Mouse (Mus musculus) limb, embryonic 13.5 days (tissue): ENCODE data around the gene Amhr2. TPM values are rescaled to one million over a fixed set of nuclear protein-coding genes. Genes with fewer than 3 reads are reported as not detected.

Experiments used
- ATAC-seq: fragments of 200-750 bp; cut with Nextera tagmentation; 2 replicates; pipeline ENCODE4 v1.8.0; 2017; ENCODE audit warnings: low read depth, moderate number of reproducible peaks, moderate TSS enrichment; ENCODE audit not compliant: low FRiP score
- H3K27ac ChIP-seq: fragments of 300-500 bp; sonication (generic); 2 replicates; pipeline ENCODE4 v1.5.1; 2015; ENCODE audit warnings: inconsistent platforms, mild to moderate bottlenecking, moderate library complexity
- H3K27me3 ChIP-seq: fragments of 300-500 bp; sonication (generic); 2 replicates; pipeline ENCODE4 v1.6.1; 2015; ENCODE audit warnings: mild to moderate bottlenecking, inconsistent platforms
- H3K36me3 ChIP-seq: fragments of 300-500 bp; sonication (generic); 2 replicates; pipeline ENCODE4 v1.6.1; 2015; ENCODE audit warnings: inconsistent platforms, mild to moderate bottlenecking, moderate library complexity
- H3K4me1 ChIP-seq: fragments of 300-500 bp; sonication (generic); 2 replicates; pipeline ENCODE4 v1.6.1; 2015; ENCODE audit warnings: inconsistent platforms
- H3K4me2 ChIP-seq: fragments of 300-500 bp; sonication (generic); replicated peaks from 2 replicates; pipeline ENCODE4 v1.6.1; 2015; ENCODE audit warnings: inconsistent platforms, mild to moderate bottlenecking, moderate library complexity
- H3K4me3 ChIP-seq: fragments of 300-500 bp; sonication (generic); 2 replicates; pipeline ENCODE4 v1.5.1; 2015; ENCODE audit warnings: moderate library complexity, mild to moderate bottlenecking, inconsistent platforms
- H3K9ac ChIP-seq: fragments of 300-500 bp; sonication (generic); 2 replicates; pipeline ENCODE4 v1.6.1; 2015; ENCODE audit warnings: mild to moderate bottlenecking, inconsistent platforms
- H3K9me3 ChIP-seq: fragments of 300-500 bp; sonication (generic); 2 replicates; pipeline ENCODE4 v1.6.1; 2016; ENCODE audit warnings: inconsistent platforms
- WGBS: fragments of 180-500 bp; shearing (Covaris S2); methylation state at CpG from one replicate; pipeline ENCODE4 v1.1.7; 2015; 5-methylcytosine and 5-hydroxymethylcytosine counted together
- polyA plus RNA-seq: library from polyadenylated mRNA; unstranded; fragments of >200 nt; fragmentation: Nextera tagmentation; extraction: Ambion mirVana; gene quantifications from 2 replicates; pipeline ENCODE4 v1.2.1, GENCODE M21; 2015

Amhr2 gene
- polyA plus RNA-seq, 1 experiment from 2014 or later = 0.36 TPM

DNA sequence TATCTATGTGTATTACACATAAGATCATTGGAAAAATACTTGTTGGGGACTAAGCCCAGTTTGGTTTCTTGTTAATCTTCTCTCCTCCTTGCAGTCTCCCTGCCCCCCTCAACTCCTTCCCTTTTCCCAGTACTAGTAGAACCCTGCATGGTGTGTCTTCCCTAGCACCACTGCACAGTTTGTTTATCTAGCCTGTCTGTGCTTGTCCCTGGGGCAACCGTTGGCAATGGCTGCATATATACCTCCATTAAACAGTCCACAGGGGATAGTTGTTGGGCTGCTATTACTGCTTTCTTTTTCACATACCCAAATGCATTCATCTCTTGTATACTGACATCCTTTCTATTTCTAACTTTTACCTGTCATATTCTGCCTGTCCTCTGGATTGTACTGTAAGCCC, 42.5 kb downstream of the Amhr2 start:
- Histone ChIP-seq H3K9ac (no peak overlapping the region), H3K9me3 (no peaks in the 10 kb centered on the region), H3K36me3 (peaks cover 84% of the 10 kb centered on the region), H3K4me2 (no peak overlapping the region), H3K27ac (no peak overlapping the region), H3K4me1 (no peaks in the 10 kb centered on the region), H3K27me3 (no peaks in the 10 kb centered on the region), H3K4me3 (no peak overlapping the region)
- 75% methylated on average over 1 of the region's 1 CpGs for WGBS
- no peak for ATAC-seq

GRCm38 (mm10) chr15:102498322-102498721, 53.2 kb downstream of the Amhr2 start:
- peaks cover 95% of the 10 kb centered on the region for H3K36me3 ChIP-seq
- H3K27me3 ChIP-seq = no peaks in the 10 kb centered on the region
- H3K4me3 ChIP-seq = no peak overlapping the region
- H3K9ac ChIP-seq = no peak overlapping the region
- no peak for ATAC-seq
- no peaks in the 10 kb centered on the region for H3K4me1 ChIP-seq
- WGBS = 90% methylated on average over 3 of the region's 3 CpGs
- H3K9me3 ChIP-seq = no peaks in the 10 kb centered on the region
- H3K4me2 ChIP-seq = no peak overlapping the region
- no peak overlapping the region for H3K27ac ChIP-seq

GRCm38 (mm10) chr15:102499370-102499769, 54.2 kb downstream of the Amhr2 start:
- 74% methylated on average over 3 of the region's 3 CpGs for WGBS
- H3K27ac ChIP-seq = no peak overlapping the region
- no peak for ATAC-seq
- H3K36me3 ChIP-seq = peaks cover 96% of the 10 kb centered on the region
- no peak overlapping the region for H3K4me3 ChIP-seq
- no peak overlapping the region for H3K4me2 ChIP-seq
- H3K9me3 ChIP-seq = no peaks in the 10 kb centered on the region
- H3K9ac ChIP-seq = no peak overlapping the region
- no peaks in the 10 kb centered on the region for H3K27me3 ChIP-seq
- no peaks in the 10 kb centered on the region for H3K4me1 ChIP-seq

- ATAC-seq = no peak
- H3K27me3 ChIP-seq = no peaks in the 10 kb centered on the region
- WGBS = 87% methylated on average over 6 of the region's 6 CpGs
- H3K9me3 ChIP-seq = no peaks in the 10 kb centered on the region
- no peaks in the 10 kb centered on the region for H3K4me1 ChIP-seq
- H3K9ac ChIP-seq = no peak overlapping the region
- no peak overlapping the region for H3K4me2 ChIP-seq
- H3K36me3 ChIP-seq = peaks cover 96% of the 10 kb centered on the region
- no peak overlapping the region for H3K27ac ChIP-seq
- H3K4me3 ChIP-seq = no peak overlapping the region
These were observed 54.7 kb downstream of the Amhr2 start for GRCm38 (mm10) chr15:102499851-102500250.

GRCm38 (mm10) chr15:102500479-102500878, 55.3 kb downstream of the Amhr2 start:
- Histone ChIP-seq H3K4me2 (no peak overlapping the region), H3K36me3 (peaks cover 96% of the 10 kb centered on the region), H3K27ac (no peak overlapping the region), H3K4me3 (no peak overlapping the region), H3K9ac (no peak overlapping the region), H3K27me3 (no peaks in the 10 kb centered on the region), H3K9me3 (no peaks in the 10 kb centered on the region), H3K4me1 (peaks cover 3% of the 10 kb centered on the region; the same call in 1 of the 2 replicates)
- WGBS = 87% methylated on average over 5 of the region's 5 CpGs
- ATAC-seq = no peak

GRCm38 (mm10) chr15:102501084-102501814, 56.1 kb downstream of the Amhr2 start:
- Histone ChIP-seq H3K27me3 (no peaks in the 10 kb centered on the region), H3K4me1 (peaks cover 3% of the 10 kb centered on the region; the same call in 1 of the 2 replicates), H3K36me3 (peaks cover 93% of the 10 kb centered on the region), H3K4me2 (no peak overlapping the region), H3K9ac (no peak overlapping the region), H3K27ac (no peak overlapping the region), H3K4me3 (no peak overlapping the region), H3K9me3 (no peaks in the 10 kb centered on the region)
- WGBS = 87% methylated on average over 19 of the region's 19 CpGs
- no peak for ATAC-seq

DNA sequence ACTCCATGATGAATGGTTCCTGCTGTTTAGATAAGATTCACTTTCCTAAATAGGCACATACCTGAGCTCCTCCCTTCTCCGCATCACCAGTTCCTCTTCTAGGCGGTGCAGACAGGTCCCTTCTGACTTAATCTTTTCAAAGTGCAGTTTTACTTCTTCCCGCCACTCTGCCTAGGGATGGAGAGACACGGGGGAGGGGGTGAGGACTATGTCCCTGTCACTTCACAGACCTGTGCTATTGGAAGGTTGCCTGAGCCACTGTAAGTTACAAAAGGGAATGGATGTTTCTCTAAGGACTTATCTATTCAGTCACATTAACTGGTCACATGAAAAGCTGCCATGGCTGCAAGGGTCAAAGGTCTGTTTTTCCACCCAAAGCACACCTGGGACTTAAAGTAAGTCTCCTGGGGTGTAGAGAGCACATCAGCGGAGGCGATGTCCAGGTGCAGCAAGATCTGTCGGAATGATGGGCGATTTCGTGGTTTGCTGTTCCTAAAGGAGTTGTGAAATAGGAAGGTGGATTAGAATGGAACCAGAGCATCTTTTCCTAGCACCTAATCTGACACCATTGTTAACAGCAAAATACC, 57.2 kb downstream of the Amhr2 start:
- Histone ChIP-seq H3K4me1 (peaks cover 3% of the 10 kb centered on the region; the same call in 1 of the 2 replicates), H3K4me2 (no peak overlapping the region), H3K4me3 (no peak overlapping the region), H3K9ac (no peak overlapping the region), H3K9me3 (no peaks in the 10 kb centered on the region), H3K27ac (no peak overlapping the region), H3K36me3 (peaks cover 85% of the 10 kb centered on the region), H3K27me3 (no peaks in the 10 kb centered on the region)
- no peak for ATAC-seq
- WGBS = 81% methylated on average over 9 of the region's 9 CpGs

DNA sequence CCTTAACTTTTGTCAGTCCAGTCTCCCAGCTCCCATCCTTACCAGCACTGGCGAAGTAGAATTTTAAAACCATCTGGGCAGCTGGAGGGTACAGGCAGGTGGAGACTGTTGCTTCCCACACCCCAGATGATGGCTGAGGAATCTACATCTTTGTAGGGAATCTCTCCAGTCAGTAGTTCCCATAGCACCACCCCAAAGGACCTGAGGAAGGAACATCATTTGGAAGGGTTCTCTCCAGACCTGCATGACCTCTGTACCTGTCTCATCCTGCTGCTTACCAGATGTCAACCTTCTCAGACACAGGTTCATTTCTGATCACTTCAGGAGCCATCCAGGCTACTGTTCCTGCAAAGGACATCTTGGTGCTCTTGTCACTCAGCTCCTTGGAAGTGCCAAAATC, 58.3 kb downstream of the Amhr2 start, which contains the start of gene Gm10337:
TSS of gene Gm10337 (plus strand) at position 276 of the 400 bp plus-strand sequence.
- H3K27me3 ChIP-seq = no peaks in the 10 kb centered on the region
- 92% methylated on average over 1 of the region's 1 CpGs for WGBS
- H3K4me2 ChIP-seq = no peak within 1 kb of the TSS
- H3K9ac ChIP-seq = no peak within 1 kb of the TSS
- H3K36me3 ChIP-seq = peaks cover 77% of the 10 kb centered on the region
- no peak within 1 kb of the TSS for H3K4me3 ChIP-seq
- no peaks in the 10 kb centered on the region for H3K9me3 ChIP-seq
- peaks cover 3% of the 10 kb centered on the region; the same call in 1 of the 2 replicates for H3K4me1 ChIP-seq
- no peak for ATAC-seq
- H3K27ac ChIP-seq = 0 out of 2 replicates have a peak within 1 kb of the TSS, but pooled peaks have one; percentile 6

Other genes starting within 250 kb of the Amhr2 start
- 74.2 and 82.6 TPM in 2 replicates for gene Zfp740, start 242.1 kb upstream of the Amhr2 start, polyA plus RNA-seq
- 75.2 and 82.1 TPM in 2 replicates for gene Csad, start 240.6 kb upstream of the Amhr2 start, polyA plus RNA-seq
- gene Itgb7, start 213.4 kb upstream of the Amhr2 start, polyA plus RNA-seq = 3.2 and 3.5 TPM in 2 replicates
- 131 and 145 TPM in 2 replicates for gene Rarg, start 187.8 kb upstream of the Amhr2 start, polyA plus RNA-seq
- 1.1 and 1.3 TPM in 2 replicates for gene Gm9918, start 174.8 kb upstream of the Amhr2 start, polyA plus RNA-seq
- gene Mfsd5, start 165.9 kb upstream of the Amhr2 start, polyA plus RNA-seq = 64.7 and 65.8 TPM in 2 replicates
- 23.7 and 32.2 TPM in 2 replicates for gene Espl1, start 149.1 kb upstream of the Amhr2 start, polyA plus RNA-seq
- gene Pfdn5, start 119.3 kb upstream of the Amhr2 start, polyA plus RNA-seq = 431 and 451 TPM in 2 replicates
- 110 and 116 TPM in 2 replicates for gene Myg1, start 113.7 kb upstream of the Amhr2 start, polyA plus RNA-seq
- 75.9 and 76.6 TPM in 2 replicates for gene Aaas, start 94.6 kb upstream of the Amhr2 start, polyA plus RNA-seq
- 6.0 and 7.4 TPM in 2 replicates for gene Sp7, start 78.2 kb upstream of the Amhr2 start, polyA plus RNA-seq
- 11.6 and 12.0 TPM in 2 replicates for gene Sp1, start 39.2 kb upstream of the Amhr2 start, polyA plus RNA-seq
- gene Prr13, start 13.7 kb downstream of the Amhr2 start, polyA plus RNA-seq = 59.5 and 62.6 TPM in 2 replicates
- gene Pcbp2, start 25.2 kb downstream of the Amhr2 start, polyA plus RNA-seq = 262 and 273 TPM in 2 replicates
- gene Gm10337, start 58.4 kb downstream of the Amhr2 start, polyA plus RNA-seq = 2.5 and 7.5 TPM in 2 replicates
- 22.4 and 24.5 TPM in 2 replicates for gene Map3k12, start 71.7 kb downstream of the Amhr2 start, polyA plus RNA-seq
- 101 and 107 TPM in 2 replicates for gene Tarbp2, start 72.8 kb downstream of the Amhr2 start, polyA plus RNA-seq
- 2.9 and 3.4 TPM in 2 replicates for gene Npff, start 79.6 kb downstream of the Amhr2 start, polyA plus RNA-seq
- gene Gm28047, start 179.7 kb downstream of the Amhr2 start, polyA plus RNA-seq = not detected in 2 replicates
- gene Atf7, start 180.1 kb downstream of the Amhr2 start, polyA plus RNA-seq = 47.2 and 51.0 TPM in 2 replicates
- gene Atp5g2, start 227.0 kb downstream of the Amhr2 start, polyA plus RNA-seq = 54.7 and 65.5 TPM in 2 replicates